Mouse (Mus musculus) C2C12 (cell line): Measurements from ENCODE around the gene H2al1j. TPM values are rescaled to one million over a fixed set of nuclear protein-coding genes. Genes with fewer than 3 reads are reported as not detected.
"Not testable (repeated sequence)": the region's sequence is repeated elsewhere in the genome, so short reads cannot be mapped to it uniquely, and the experiment has no call there.

Experiments
- H3K27me3 ChIP-seq: one replicate; pipeline ENCODE4 v1.6.1; 2011; ENCODE audit not compliant: control insufficient read depth, insufficient read depth, insufficient read length
- H3K36me3 ChIP-seq: one replicate; pipeline ENCODE4 v1.6.1; 2011; ENCODE audit not compliant: control insufficient read depth, insufficient read depth
- H3K4me3 ChIP-seq: one replicate; pipeline ENCODE4 v1.5.1; 2011; ENCODE audit warnings: mild to moderate bottlenecking, control low read depth; ENCODE audit not compliant: poor library complexity, insufficient read depth, severe bottlenecking
- H3K79me2 ChIP-seq: one replicate; pipeline ENCODE4 v1.6.1; 2011; ENCODE audit not compliant: control insufficient read depth, insufficient read depth
- H3K79me3 ChIP-seq: one replicate; pipeline ENCODE4 v1.6.1; 2011; ENCODE audit warnings: low read depth, control low read depth
- H3ac ChIP-seq: one replicate; pipeline ENCODE3; 2011; ENCODE audit warnings: low read depth; ENCODE audit not compliant: control insufficient read depth, insufficient read length
- CEBPB ChIP-seq: IDR thresholded peaks from one replicate; pipeline ENCODE4 v1.6.1; 2011; ENCODE audit warnings: low read depth, mild to moderate bottlenecking, control low read depth, moderate library complexity
- CTCF ChIP-seq: IDR thresholded peaks from one replicate; pipeline ENCODE4 v1.5.1; 2011; ENCODE audit not compliant: control insufficient read depth, insufficient read depth, insufficient read length
- FOSL1 ChIP-seq: IDR thresholded peaks from one replicate; pipeline ENCODE4 v1.8.0; 2011; ENCODE audit warnings: mild to moderate bottlenecking, low read length; ENCODE audit not compliant: poor library complexity, insufficient read depth, severe bottlenecking
- MAX ChIP-seq: IDR thresholded peaks from one replicate; pipeline ENCODE4 v1.6.1; 2011; ENCODE audit warnings: mild to moderate bottlenecking, control low read depth
- MYOD1 ChIP-seq: IDR thresholded peaks from one replicate; pipeline ENCODE4 v1.6.1; 2011; ENCODE audit warnings: low read depth; ENCODE audit not compliant: control insufficient read depth, insufficient read length
- MYOG ChIP-seq: IDR thresholded peaks from one replicate; pipeline ENCODE4 v1.6.1; 2011; ENCODE audit not compliant: control insufficient read depth, insufficient read length; ENCODE audit errors: extremely low read depth
- USF1 ChIP-seq: IDR thresholded peaks from one replicate; pipeline ENCODE4 v1.6.1; 2011; ENCODE audit warnings: low read depth, mild to moderate bottlenecking, control low read depth, moderate library complexity
- long read RNA-seq, 2 experiments: library from polyadenylated mRNA; unstranded; transcript quantifications; one replicate each; pipeline ENCODE4 v2.0.0; 2019 to 2020
- polyA plus RNA-seq: library from polyadenylated mRNA; unstranded; fragments of >200 nt; fragmentation: generic; extraction: Trizol; gene quantifications from one replicate; pipeline ENCODE4 v1.2.1, GENCODE M21; 2012; ENCODE audit warnings: missing spikeins

The H2al1j gene
- not detected for polyA plus RNA-seq
- long read RNA-seq, experiment 1, result 0 reads
- long read RNA-seq, experiment 2, result 0 reads

- H3K36me3 ChIP-seq, H3ac ChIP-seq, H3K4me3 ChIP-seq, H3K27me3 ChIP-seq, H3K79me2 ChIP-seq, H3K79me3 ChIP-seq: not testable (repeated sequence)
Observed at GRCm38 (mm10) chrX:11327522-11327921, at the start of gene H2al1j. Gene H2al1j, plus strand, starts transcription at chrX:11327822.

GRCm38 (mm10) chrX:11280741-11281140, 46.9 kb upstream of the H2al1j start:
- no peaks in the 10 kb centered on the region for H3K27me3 ChIP-seq
- TF ChIP-seq MYOD1, result no peak
- TF ChIP-seq CEBPB, result no peak
- TF ChIP-seq MAX, result no peak
- no peak for TF ChIP-seq USF1
- no peak for TF ChIP-seq MYOG
- TF ChIP-seq FOSL1, result no peak
- TF ChIP-seq CTCF, result no peak

DNA sequence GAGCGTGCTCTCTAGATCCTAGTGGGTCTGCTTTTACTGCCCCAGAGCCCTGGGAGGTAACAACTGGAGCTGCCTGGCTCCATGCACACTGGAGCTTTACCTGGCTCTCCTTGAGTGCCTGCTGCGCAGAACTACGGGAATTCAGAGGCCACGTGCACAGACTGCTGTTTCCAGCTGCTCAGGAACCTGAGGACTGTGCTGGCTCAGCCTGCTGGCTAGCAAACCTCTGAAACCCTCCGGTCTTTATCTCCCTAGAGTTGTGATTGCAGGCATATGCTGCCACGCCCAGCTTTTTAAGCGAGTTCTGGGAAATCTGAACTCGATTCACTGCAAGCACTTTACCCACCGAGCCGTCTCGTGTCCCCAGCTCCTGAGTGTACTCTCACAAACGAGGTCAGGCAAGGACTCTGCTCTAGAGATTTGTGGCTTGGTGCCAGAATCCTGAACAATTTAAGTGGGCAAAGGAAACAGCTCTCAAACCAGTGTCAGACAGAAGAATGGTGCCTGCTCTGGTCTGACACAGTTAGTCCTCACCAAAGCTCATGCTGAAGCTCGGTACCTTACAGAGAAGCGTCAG, 39.2 kb upstream of the H2al1j start:
- no peaks in the 10 kb centered on the region for H3K79me3 ChIP-seq
- H3ac ChIP-seq, result no peak overlapping the region
- no peaks in the 10 kb centered on the region for H3K36me3 ChIP-seq
- no peak overlapping the region for H3K4me3 ChIP-seq
- H3K79me2 ChIP-seq, result no peaks in the 10 kb centered on the region
- TF ChIP-seq USF1 (no peak), CTCF (no peak), MYOG (no peak), MAX (no peak), MYOD1 (no peak), FOSL1 (no peak), CEBPB (no peak)
- H3K27me3 ChIP-seq, result no peaks in the 10 kb centered on the region

More at GRCm38 (mm10) chrX:11280741-11281140, 46.9 kb upstream of the H2al1j start:
- Histone ChIP-seq H3K79me3 (no peaks in the 10 kb centered on the region), H3K36me3 (no peaks in the 10 kb centered on the region), H3ac (no peak overlapping the region), H3K79me2 (no peaks in the 10 kb centered on the region), H3K4me3 (no peak overlapping the region)

DNA sequence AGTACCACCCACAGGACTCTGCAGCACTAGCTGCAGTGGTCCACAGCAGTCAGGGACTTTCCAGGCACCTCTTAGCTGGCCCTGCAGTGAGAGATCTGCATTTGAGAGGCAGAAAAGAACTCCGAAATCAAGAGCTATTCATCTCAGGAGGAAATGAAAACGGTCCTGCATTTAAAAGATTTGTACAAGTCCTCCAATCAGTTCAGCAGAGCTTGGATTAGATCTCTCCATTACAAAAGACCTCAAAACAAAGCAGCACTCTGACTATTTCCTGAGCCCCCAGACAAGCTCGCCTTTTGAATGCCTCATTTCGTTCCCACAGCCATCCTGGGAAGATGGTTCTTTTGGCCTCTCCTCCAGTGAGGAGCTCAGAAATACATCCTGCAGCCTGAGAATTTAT, 38.4 kb upstream of the H2al1j start:
- no peaks in the 10 kb centered on the region for H3K79me3 ChIP-seq
- no peak for TF ChIP-seq USF1
- H3ac ChIP-seq, result no peak overlapping the region
- no peaks in the 10 kb centered on the region for H3K79me2 ChIP-seq
- H3K27me3 ChIP-seq, result no peaks in the 10 kb centered on the region
- H3K36me3 ChIP-seq, result no peaks in the 10 kb centered on the region
- H3K4me3 ChIP-seq, result no peak overlapping the region

- H3ac ChIP-seq, H3K79me3 ChIP-seq, H3K36me3 ChIP-seq, H3K27me3 ChIP-seq, H3K4me3 ChIP-seq, H3K79me2 ChIP-seq: not testable (repeated sequence)
Observed at GRCm38 (mm10) chrX:11298957-11299356, 28.7 kb upstream of the H2al1j start, which contains the start of gene H2al1a. Gene H2al1a, plus strand, starts transcription at chrX:11299257.

DNA sequence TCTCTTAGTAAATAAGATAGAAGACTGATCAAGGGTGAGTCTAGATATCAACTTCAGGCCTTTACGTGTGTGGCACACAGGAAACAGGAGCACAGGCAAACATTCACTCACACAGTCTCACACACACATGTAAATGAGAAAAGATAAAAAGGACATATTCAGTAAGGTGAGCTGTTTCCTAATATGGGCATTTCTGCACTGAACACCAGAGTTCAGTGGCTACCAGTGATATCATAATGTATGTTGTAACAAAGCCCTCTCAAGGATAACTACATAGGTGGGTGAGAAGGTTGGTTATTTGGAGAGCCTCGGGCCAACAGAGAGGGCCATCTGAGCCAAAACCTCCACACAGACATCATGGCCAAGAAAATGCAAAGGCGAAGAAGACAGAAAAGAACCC, 25.5 kb upstream of the H2al1j start, which contains the start of gene H2al1b:
Gene H2al1b (plus strand): TSS at position 301 of the 400 bp plus-strand sequence.
- not testable (repeated sequence) for H3K27me3 ChIP-seq, H3K79me3 ChIP-seq, H3K4me3 ChIP-seq, H3K79me2 ChIP-seq, H3ac ChIP-seq, H3K36me3 ChIP-seq

DNA sequence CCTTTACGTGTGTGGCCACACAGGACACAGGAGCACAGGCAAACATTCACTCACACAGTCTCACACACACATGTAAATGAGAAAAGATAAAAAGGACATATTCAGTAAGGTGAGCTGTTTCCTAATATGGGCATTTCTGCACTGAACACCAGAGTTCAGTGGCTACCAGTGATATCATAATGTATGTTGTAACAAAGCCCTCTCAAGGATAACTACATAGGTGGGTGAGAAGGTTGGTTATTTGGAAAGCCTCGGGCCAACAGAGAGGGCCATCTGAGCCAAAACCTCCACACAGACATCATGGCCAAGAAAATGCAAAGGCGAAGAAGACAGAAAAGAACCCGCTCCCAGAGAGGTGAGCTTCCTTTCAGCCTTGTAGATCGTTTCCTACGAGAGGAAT, 22.3 kb upstream of the H2al1j start, which contains the start of gene H2al1c:
Gene H2al1c (plus strand): TSS at position 301 of the 400 bp plus-strand sequence.
- not testable (repeated sequence) for H3K79me2 ChIP-seq, H3ac ChIP-seq, H3K4me3 ChIP-seq, H3K36me3 ChIP-seq, H3K79me3 ChIP-seq, H3K27me3 ChIP-seq

GRCm38 (mm10) chrX:11308524-11308923, 19.1 kb upstream of the H2al1j start, which contains the start of gene H2al1d:
Gene H2al1d, plus strand, starts transcription at chrX:11308824.
- not testable (repeated sequence) for H3K79me3 ChIP-seq, H3ac ChIP-seq, H3K79me2 ChIP-seq, H3K27me3 ChIP-seq, H3K4me3 ChIP-seq, H3K36me3 ChIP-seq

DNA sequence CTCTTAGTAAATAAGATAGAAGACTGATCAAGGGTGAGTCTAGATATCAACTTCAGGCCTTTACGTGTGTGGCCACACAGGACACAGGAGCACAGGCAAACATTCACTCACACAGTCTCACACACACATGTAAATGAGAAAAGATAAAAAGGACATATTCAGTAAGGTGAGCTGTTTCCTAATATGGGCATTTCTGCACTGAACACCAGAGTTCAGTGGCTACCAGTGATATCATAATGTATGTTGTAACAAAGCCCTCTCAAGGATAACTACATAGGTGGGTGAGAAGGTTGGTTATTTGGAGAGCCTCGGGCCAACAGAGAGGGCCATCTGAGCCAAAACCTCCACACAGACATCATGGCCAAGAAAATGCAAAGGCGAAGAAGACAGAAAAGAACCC, 16.0 kb upstream of the H2al1j start, which contains the start of gene H2al1e:
Gene H2al1e (plus strand): TSS at position 301 of the 400 bp plus-strand sequence.
- H3K36me3 ChIP-seq, H3ac ChIP-seq, H3K27me3 ChIP-seq, H3K79me3 ChIP-seq, H3K79me2 ChIP-seq, H3K4me3 ChIP-seq: not testable (repeated sequence)

DNA sequence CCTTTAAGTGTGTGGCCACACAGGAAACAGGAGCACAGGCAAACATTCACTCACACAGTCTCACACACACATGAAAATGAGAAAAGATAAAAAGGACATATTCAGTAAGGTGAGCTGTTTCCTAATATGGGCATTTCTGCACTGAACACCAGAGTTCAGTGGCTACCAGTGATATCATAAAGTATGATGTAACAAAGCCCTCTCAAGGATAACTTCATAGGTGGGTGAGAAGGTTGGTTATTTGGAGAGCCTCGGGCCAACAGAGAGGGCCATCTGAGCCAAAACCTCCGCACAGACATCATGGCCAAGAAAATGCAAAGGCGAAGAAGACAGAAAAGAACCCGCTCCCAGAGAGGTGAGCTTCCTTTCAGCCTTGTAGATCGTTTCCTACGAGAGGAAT, 12.8 kb upstream of the H2al1j start, which contains the start of gene H2al1f:
Gene H2al1f (plus strand): TSS at position 301 of the 400 bp plus-strand sequence.
- not testable (repeated sequence) for H3ac ChIP-seq, H3K79me3 ChIP-seq, H3K27me3 ChIP-seq, H3K79me2 ChIP-seq, H3K36me3 ChIP-seq, H3K4me3 ChIP-seq
